Mouse (Mus musculus): Measurements from ENCODE around the gene Slc9a4. TPM values are rescaled to one million over a fixed set of nuclear protein-coding genes. Genes with fewer than 3 reads are reported as not detected.

Slc9a4 gene
- not detected for total RNA-seq (2023)

GRCm38 (mm10) chr1:40579784-40580183 lies at the start of gene Slc9a4:
Gene Slc9a4 (plus strand): TSS chr1:40580081.

Other genes starting within 250 kb of the Slc9a4 start
- under 1 TPM in 1 of 2 experiments, not detected in 1; 0.64 TPM for gene Il1rl1, start 150.5 kb upstream of the Slc9a4 start, total RNA-seq (2023)
- gene Il18r1, start 114.5 kb upstream of the Slc9a4 start, total RNA-seq (2023): 1 to 10 TPM; 1.8 to 1.9 TPM
- under 1 TPM; 0.12 to 0.93 TPM for gene Il18rap, start 64.7 kb upstream of the Slc9a4 start, total RNA-seq (2023)
- under 1 TPM in 1 of 2 experiments, not detected in 1; 0.12 TPM for gene Slc9a2, start 100.5 kb downstream of the Slc9a4 start, total RNA-seq (2023)
- 1 to 10 TPM in 1 of 2 experiments, under 1 TPM in 1; 0.86 to 1.7 TPM for gene Mfsd9, start 210.6 kb downstream of the Slc9a4 start, total RNA-seq (2023)
- not detected for gene Tmem182, start 225.5 kb downstream of the Slc9a4 start, total RNA-seq (2023)

Measured in B cell, adult 67 days (primary cell).